Mouse (Mus musculus) MEL-GATA-1-ER (cell line): Measurements from ENCODE around the gene Arpc4.

Experiments
- DNase-seq: peaks from one replicate; pipeline ENCODE4 v3.0.0-alpha.2; 2012; ENCODE audit warnings: low read depth; ENCODE audit errors: extremely low read depth

Arpc4 gene

GRCm38 (mm10) chr6:113364518-113365135 lies 13.3 kb upstream of the Arpc4 start:
- DNase-seq: no peak

GRCm38 (mm10) chr6:113366639-113367038 lies 11.3 kb upstream of the Arpc4 start:
- no peak for DNase-seq

GRCm38 (mm10) chr6:113367574-113367973 lies 10.3 kb upstream of the Arpc4 start:
- no peak for DNase-seq

- no peak for DNase-seq
These were observed 9.8 kb upstream of the Arpc4 start for GRCm38 (mm10) chr6:113368124-113368523.

GRCm38 (mm10) chr6:113368577-113368976 lies 9.3 kb upstream of the Arpc4 start:
- no peak for DNase-seq

GRCm38 (mm10) chr6:113370194-113370929 lies 7.6 kb upstream of the Arpc4 start:
- DNase-seq: no peak

GRCm38 (mm10) chr6:113373491-113373890 lies 4.4 kb upstream of the Arpc4 start:
- DNase-seq: no peak

- no peak for DNase-seq
These were observed 781 bp upstream of the Arpc4 start for GRCm38 (mm10) chr6:113377172-113377495.

- DNase-seq: peak; percentile 44
These were observed 1.3 kb downstream of the Arpc4 start for GRCm38 (mm10) chr6:113379246-113379645.

GRCm38 (mm10) chr6:113380480-113380879 lies 2.6 kb downstream of the Arpc4 start:
- DNase-seq: no peak

GRCm38 (mm10) chr6:113384351-113384927 lies 6.5 kb downstream of the Arpc4 start:
- DNase-seq: no peak

- DNase-seq: no peak
These were observed 7.3 kb downstream of the Arpc4 start for GRCm38 (mm10) chr6:113385160-113385714.

- no peak for DNase-seq
These were observed 8.1 kb downstream of the Arpc4 start for GRCm38 (mm10) chr6:113386025-113386424.

- no peak for DNase-seq
These were observed 11.0 kb downstream of the Arpc4 start, which contains the start of gene Ttll3 for GRCm38 (mm10) chr6:113388960-113389359. Gene Ttll3, plus strand, starts transcription at chr6:113389260.

- DNase-seq: no peak
These were observed 12.8 kb downstream of the Arpc4 start for GRCm38 (mm10) chr6:113390715-113391114.

- DNase-seq: no peak
These were observed 14.1 kb downstream of the Arpc4 start for GRCm38 (mm10) chr6:113392015-113392386.

- DNase-seq: no peak
These were observed 14.6 kb downstream of the Arpc4 start for GRCm38 (mm10) chr6:113392387-113393071.

GRCm38 (mm10) chr6:113393951-113394350 lies 16.0 kb downstream of the Arpc4 start:
- no peak for DNase-seq

- DNase-seq: no peak
These were observed 16.9 kb downstream of the Arpc4 start for GRCm38 (mm10) chr6:113394811-113395210.

GRCm38 (mm10) chr6:113395501-113395900 lies 17.6 kb downstream of the Arpc4 start:
- no peak for DNase-seq

- no peak for DNase-seq
These were observed 18.5 kb downstream of the Arpc4 start for GRCm38 (mm10) chr6:113396270-113397030.
